In the genomic region with DNA sequence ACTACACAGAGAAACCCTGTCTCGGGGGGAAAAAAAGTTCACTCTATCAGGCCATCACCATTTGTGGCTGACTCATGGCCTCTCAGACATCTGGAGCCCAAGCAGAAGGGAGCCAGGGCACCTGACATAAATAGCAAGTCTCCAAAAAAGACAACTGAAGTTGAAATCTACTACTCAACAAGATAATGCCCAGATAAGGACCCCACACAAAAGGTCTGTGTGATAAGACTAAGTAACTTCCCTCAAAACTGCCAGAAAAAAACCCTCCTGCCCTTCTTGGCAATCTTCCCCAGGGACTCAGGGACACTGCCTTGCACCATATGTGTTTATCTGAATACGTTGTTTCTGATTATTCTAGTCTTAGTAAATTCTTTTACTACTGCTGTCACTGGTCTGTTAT, we compare ENCODE assay signal across 20 mouse cellular contexts.
"Had no signal": no experiment of that assay in that cellular context is flagged by ENCODE, and none has a peak within 500 bp of the region (broad histone marks: within the 10 kb centered on the region; RNA-seq: fewer than 3 reads in every experiment).

No protein-coding gene starts in this region.

- H3K27ac ChIP-seq: kidney, postnatal 0 days; limb, embryonic 12.5 days; limb, embryonic 15.5 days; liver, embryonic 14.5 days; macrophage; neural tube, embryonic 13.5 days had no signal

- H3K4me2 ChIP-seq: limb, embryonic 12.5 days; limb, embryonic 15.5 days; liver, embryonic 11.5 days; lung, embryonic 14.5 days; midbrain, embryonic 11.5 days; neural tube, embryonic 13.5 days had no signal

- H3K27me3 ChIP-seq: limb, embryonic 12.5 days; limb, embryonic 15.5 days; megakaryocyte, embryonic 14.5 days; neural tube, embryonic 13.5 days had no signal

- DNase-seq: kidney, adult 2 months; kidney, postnatal 4 days; left cerebral cortex, postnatal 4 days; liver, postnatal 0 days; lung, embryonic 14.5 days; midbrain, embryonic 14.5 days; retina, postnatal 1 day; thymus, postnatal 36 days had no signal

- H3K4me3 ChIP-seq: limb, embryonic 12.5 days; limb, embryonic 15.5 days; megakaryocyte, embryonic 14.5 days; myocyte; neural tube, embryonic 13.5 days had no signal

- H3K36me3 ChIP-seq: limb, embryonic 12.5 days; limb, embryonic 15.5 days; neural tube, embryonic 13.5 days had no signal

- H3K9me3 ChIP-seq: limb, embryonic 15.5 days had no signal

- H3K9ac ChIP-seq: limb, embryonic 12.5 days; limb, embryonic 15.5 days; liver, embryonic 14.5 days; liver, postnatal 0 days; lung, embryonic 14.5 days; neural tube, embryonic 13.5 days had no signal

- H3K4me1 ChIP-seq: limb, embryonic 12.5 days; limb, embryonic 15.5 days; megakaryocyte, embryonic 14.5 days; neural tube, embryonic 13.5 days had no signal

- ATAC-seq: intestine, postnatal 0 days; liver, postnatal 0 days; lung, postnatal 0 days had no signal
